Mouse (Mus musculus) MEL (cell line): ENCODE data around the gene Bag6. TPM values are rescaled to one million over a fixed set of nuclear protein-coding genes. Genes with fewer than 3 reads are reported as not detected.

Experiments used
- DNase-seq: peaks from one replicate; pipeline ENCODE4 v3.0.0; 2011; ENCODE audit warnings: low read depth, low spot score
- H3K27ac ChIP-seq: 2 replicates; pipeline ENCODE4 v1.5.1; 2012; ENCODE audit warnings: low read depth, mild to moderate bottlenecking, control low read depth, low read length, moderate library complexity; ENCODE audit not compliant: control insufficient read depth
- H3K27me3 ChIP-seq, 2 experiments: fragments of 150-350 bp in 1 of 2; sonication (generic) in 1 of 2; 2 replicates each; pipeline ENCODE4 v1.6.1; 2012; ENCODE audit warnings: low read length in 2 of 2, mild to moderate bottlenecking in 2 of 2, improper control_type of control experiment in 1 of 2, moderate library complexity in 1 of 2; ENCODE audit not compliant: insufficient read depth in 2 of 2, control insufficient read depth in 1 of 2
- H3K36me3 ChIP-seq, 2 experiments: 2 replicates each; pipeline ENCODE4 v1.6.1; 2012 to 2014; ENCODE audit warnings: low read length in 2 of 2, improper control_type of control experiment in 1 of 2, inconsistent platforms in 1 of 2, mild to moderate bottlenecking in 1 of 2; ENCODE audit not compliant: insufficient read depth in 2 of 2, control insufficient read depth in 1 of 2
- H3K4me1 ChIP-seq, 2 experiments: fragments of 150-350 bp in 1 of 2; sonication (generic) in 1 of 2; 2 replicates each; pipeline ENCODE4 v1.6.1; 2012; ENCODE audit warnings: low read length in 2 of 2, improper control_type of control experiment in 1 of 2, mild to moderate bottlenecking in 1 of 2; ENCODE audit not compliant: insufficient read depth in 2 of 2, control insufficient read depth in 1 of 2
- H3K4me3 ChIP-seq, 2 experiments: fragments of 150-350 bp in 1 of 2; sonication (generic) in 1 of 2; 2 replicates each; pipeline ENCODE4 v1.5.1; 2012; ENCODE audit warnings: low read depth in 2 of 2, low read length in 2 of 2, mild to moderate bottlenecking in 2 of 2, moderate library complexity in 2 of 2, control low read depth in 1 of 2, improper control_type of control experiment in 1 of 2; ENCODE audit not compliant: control insufficient read depth in 1 of 2, insufficient read depth in 1 of 2
- H3K79me2 ChIP-seq: 2 replicates; pipeline ENCODE4 v1.6.1; 2012; ENCODE audit warnings: mild to moderate bottlenecking, low read length, moderate library complexity; ENCODE audit not compliant: control insufficient read depth, poor library complexity, insufficient read depth
- H3K9ac ChIP-seq: 2 replicates; pipeline ENCODE4 v1.6.1; 2012; ENCODE audit warnings: low read depth, mild to moderate bottlenecking, control low read depth, low read length, moderate library complexity; ENCODE audit not compliant: control insufficient read depth, poor library complexity, severe bottlenecking
- H3K9me3 ChIP-seq: fragments of 150-350 bp; sonication (generic); replicated peaks from 2 replicates; pipeline ENCODE4 v1.6.1; 2012; ENCODE audit warnings: mild to moderate bottlenecking, low read length, improper control_type of control experiment, moderate library complexity; ENCODE audit not compliant: insufficient read depth
- BHLHE40 ChIP-seq: IDR thresholded peaks from 2 replicates; pipeline ENCODE4 v1.6.1; 2012; ENCODE audit warnings: low read depth, mild to moderate bottlenecking, inconsistent platforms, low read length, improper control_type of control experiment, borderline replicate concordance
- EP300 ChIP-seq, 2 experiments: IDR thresholded peaks; 2 replicates each; pipeline ENCODE4 v1.6.1; 2011; ENCODE audit warnings: improper control_type of control experiment in 2 of 2, low read length in 2 of 2, low read depth in 1 of 2, mild to moderate bottlenecking in 1 of 2
- ETS1 ChIP-seq: IDR thresholded peaks from 2 replicates; pipeline ENCODE4 v1.6.1; 2012; ENCODE audit warnings: low read depth, mild to moderate bottlenecking, inconsistent platforms, low read length, improper control_type of control experiment, moderate library complexity
- GABPA ChIP-seq: IDR thresholded peaks from 2 replicates; pipeline ENCODE4 v1.6.1; 2012; ENCODE audit warnings: low read depth, mild to moderate bottlenecking, inconsistent platforms, low read length, improper control_type of control experiment, moderate library complexity
- GATA1 ChIP-seq: IDR thresholded peaks from 2 replicates; pipeline ENCODE4 v1.6.1; 2011; ENCODE audit warnings: low read depth, low read length, improper control_type of control experiment
- HCFC1 ChIP-seq: IDR thresholded peaks from 2 replicates; pipeline ENCODE4 v1.6.1; 2012; ENCODE audit warnings: low read depth, mild to moderate bottlenecking, inconsistent platforms, low read length, improper control_type of control experiment, moderate library complexity
- MEF2A ChIP-seq: IDR thresholded peaks from 2 replicates; pipeline ENCODE4 v1.6.1; 2014; ENCODE audit warnings: low read depth, mild to moderate bottlenecking, inconsistent platforms, low read length, improper control_type of control experiment; ENCODE audit not compliant: poor library complexity, insufficient replicate concordance, severe bottlenecking; ENCODE audit errors: extremely low read depth
- MXI1 ChIP-seq: IDR thresholded peaks from 2 replicates; pipeline ENCODE4 v1.6.1; 2011; ENCODE audit warnings: mild to moderate bottlenecking, low read depth, low read length, improper control_type of control experiment
- NELFE ChIP-seq: IDR thresholded peaks from 2 replicates; pipeline ENCODE4 v1.6.1; 2011; ENCODE audit warnings: low read depth, low read length, improper control_type of control experiment
- POLR2AphosphoS5 ChIP-seq: IDR thresholded peaks from 2 replicates; pipeline ENCODE4 v1.6.1; 2012; ENCODE audit warnings: low read depth, borderline replicate concordance, mild to moderate bottlenecking, inconsistent platforms, low read length, moderate library complexity, mixed read lengths
- RAD21 ChIP-seq: IDR thresholded peaks from 2 replicates; pipeline ENCODE4 v1.6.1; 2011; ENCODE audit warnings: mild to moderate bottlenecking, low read depth, low read length, improper control_type of control experiment
- RCOR1 ChIP-seq: IDR thresholded peaks from 2 replicates; pipeline ENCODE4 v1.6.1; 2012; ENCODE audit warnings: low read depth, mild to moderate bottlenecking, inconsistent platforms, low read length, improper control_type of control experiment
- SMC3 ChIP-seq: IDR thresholded peaks from 2 replicates; pipeline ENCODE4 v1.6.1; 2011; ENCODE audit warnings: low read depth, low read length, improper control_type of control experiment
- TAL1 ChIP-seq: IDR thresholded peaks from 2 replicates; pipeline ENCODE4 v1.6.1; 2012; ENCODE audit warnings: mild to moderate bottlenecking, inconsistent platforms, low read length, moderate library complexity, mixed read lengths
- TBP ChIP-seq: IDR thresholded peaks from 2 replicates; pipeline ENCODE4 v1.8.0; 2011; ENCODE audit warnings: low read depth, low read length, improper control_type of control experiment
- USF1 ChIP-seq: IDR thresholded peaks from 2 replicates; pipeline ENCODE4 v1.6.1; 2014; ENCODE audit warnings: low read depth, mild to moderate bottlenecking, inconsistent platforms, low read length, improper control_type of control experiment, moderate library complexity
- ZKSCAN1 ChIP-seq: IDR thresholded peaks from 2 replicates; pipeline ENCODE4 v1.6.1; 2012; ENCODE audit warnings: low read depth, mild to moderate bottlenecking, inconsistent platforms, low read length, improper control_type of control experiment, moderate library complexity
- ZNF384 ChIP-seq: IDR thresholded peaks from 2 replicates; pipeline ENCODE4 v1.6.1; 2012; ENCODE audit warnings: low read depth, mild to moderate bottlenecking, inconsistent platforms, low read length, improper control_type of control experiment
- polyA plus RNA-seq, 2 experiments: library from polyadenylated mRNA; stranded (reverse) in 1 of 2; unstranded in 1 of 2; fragments of >175 nt in 1 of 2; fragments of >200 nt in 1 of 2; gene quantifications; 2 replicates each; pipeline versions ENCODE4 v1.2.1 to v1.2.4; 2012; ENCODE audit warnings: low replicate concordance in 2 of 2, low read depth in 1 of 2; ENCODE audit not compliant: insufficient read length in 2 of 2, insufficient read depth in 1 of 2, missing spikeins in 1 of 2
- total RNA-seq: library from RNA; depleted of rRNA; stranded (reverse); fragments of 300-350 nt; gene quantifications from 2 replicates; pipeline ENCODE4 v1.2.3, GENCODE M21; 2012

Bag6 gene
- total and polyA plus RNA-seq, 3 experiments, result 102 to 283 TPM; not detected in 1

DNA sequence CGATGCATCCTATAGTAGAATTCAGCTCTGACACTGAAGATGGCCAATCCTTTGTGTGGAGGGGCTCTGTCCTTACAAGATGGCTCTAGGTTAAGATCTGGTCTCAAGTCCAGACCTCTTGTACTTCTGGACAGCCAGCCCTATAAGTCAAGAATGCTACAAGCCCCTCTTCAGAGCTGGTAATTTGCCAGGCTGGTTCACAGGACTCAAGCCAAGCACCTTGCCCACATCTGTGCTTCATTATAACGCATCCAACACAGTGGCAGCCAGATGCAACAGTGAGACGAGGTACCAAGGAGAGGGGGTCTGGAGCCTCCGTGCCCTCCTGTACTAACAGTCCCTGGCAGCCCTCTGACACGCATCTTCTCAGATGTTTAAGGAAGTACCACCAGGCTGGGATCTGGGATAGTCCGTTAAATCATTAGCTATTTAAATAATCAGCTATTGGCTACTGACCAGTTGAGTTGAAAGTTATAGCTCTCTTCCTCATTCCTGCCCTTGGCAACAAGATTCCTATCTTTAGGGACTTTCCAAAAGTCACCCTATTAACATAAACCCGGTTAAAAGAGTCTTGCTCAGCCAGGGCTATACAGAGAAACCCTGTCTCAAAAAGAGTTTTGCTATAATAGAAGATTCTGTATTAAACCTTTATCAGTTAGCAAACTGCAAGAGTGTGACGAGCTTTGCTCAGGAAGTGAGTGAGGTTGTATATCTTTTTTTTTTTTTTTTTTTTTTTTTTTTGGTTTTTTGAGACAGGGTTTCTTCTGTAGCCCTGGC, 39.4 kb downstream of the Bag6 start:
- Histone ChIP-seq H3K4me1 (peaks cover 12 to 22% of the 10 kb centered on the region in 2 experiments), H3K9ac (peak overlapping the region; percentile 12; the same call in 1 of the 2 replicates), H3K36me3 (peaks cover 0 to 15% of the 10 kb centered on the region in 2 experiments; a peak in 2 of 4 replicates)

DNA sequence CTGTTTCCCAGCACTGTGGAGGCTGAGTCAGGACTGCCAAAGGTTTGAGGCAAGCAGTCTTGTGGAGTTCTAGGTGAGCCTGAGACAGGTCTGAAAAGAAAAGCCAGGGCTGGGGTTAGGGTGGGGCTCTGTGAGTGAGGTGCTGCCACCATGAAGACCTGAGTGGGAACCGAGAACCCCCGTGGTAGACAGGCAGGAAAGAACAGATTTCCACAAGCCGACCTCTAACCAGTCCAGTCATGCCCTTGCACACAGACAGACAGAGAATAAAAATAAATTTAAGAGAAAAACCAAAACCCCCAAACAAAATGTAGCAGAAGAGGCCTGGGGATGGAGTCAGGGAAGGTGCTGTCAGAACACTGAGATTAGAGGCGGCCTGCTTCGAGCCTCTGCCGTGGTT, 40.4 kb downstream of the Bag6 start:
- Histone ChIP-seq H3K4me1 (peaks cover 12 to 22% of the 10 kb centered on the region in 2 experiments), H3K36me3 (peaks cover 0 to 15% of the 10 kb centered on the region in 2 experiments; a peak in 2 of 4 replicates), H3K27ac (peak overlapping the region; percentile 39), H3K9me3 (no peaks in the 10 kb centered on the region), H3K79me2 (no peaks in the 10 kb centered on the region), H3K4me3 (no peak overlapping the region), H3K9ac (no peak overlapping the region), H3K27me3 (no peaks in the 10 kb centered on the region)
- no peak for DNase-seq
- no peak for TF ChIP-seq GATA1
- no peak for TF ChIP-seq MEF2A
- TF ChIP-seq POLR2AphosphoS5, result no peak
- no peak for TF ChIP-seq TAL1
- TF ChIP-seq BHLHE40, result no peak
- TF ChIP-seq EP300 (IDR thresholded peaks at IDR 0.05; ENCODE audit: low read depth in 1 of 2, low read length in 2 of 2), result no peak
- no peak for TF ChIP-seq HCFC1

More for the DNA sequence above, 39.4 kb downstream of the Bag6 start:
- Histone ChIP-seq H3K9me3 (no peaks in the 10 kb centered on the region), H3K27me3 (no peaks in the 10 kb centered on the region), H3K4me3 (no peak overlapping the region), H3K79me2 (no peaks in the 10 kb centered on the region), H3K27ac (peak overlapping the region; percentile 29)
- TF ChIP-seq BHLHE40 (no peak), EP300 (IDR thresholded peaks at IDR 0.05; ENCODE audit: low read depth in 1 of 2, low read length in 2 of 2) (peak in 1 of 2 experiments; percentile 10; a peak in 1 of 4 replicates), MXI1 (no peak), USF1 (no peak), SMC3 (no peak), RCOR1 (no peak), ETS1 (peak; percentile 25; the same call in 1 of the 2 replicates), ZKSCAN1 (no peak; the same call in 1 of the 2 replicates), MEF2A (no peak), NELFE (no peak), GABPA (no peak), TBP (no peak), RAD21 (no peak), ZNF384 (peak; percentile 95), GATA1 (peak; percentile 73)
- peak; percentile 64 for DNase-seq
